Mouse (Mus musculus) hindbrain, embryonic 15.5 days (tissue): ENCODE data around the gene Hipk1. TPM values are rescaled to one million over a fixed set of nuclear protein-coding genes. Genes with fewer than 3 reads are reported as not detected.

Experiments used
- ATAC-seq: fragments of 200-750 bp; cut with Nextera tagmentation; 2 replicates; pipeline ENCODE4 v1.8.0; 2017; ENCODE audit warnings: low read depth, moderate number of reproducible peaks, moderate TSS enrichment; ENCODE audit not compliant: low FRiP score
- H3K27ac ChIP-seq: fragments of 300-500 bp; sonication (generic); replicated peaks from 2 replicates; pipeline ENCODE4 v1.5.1; 2015; ENCODE audit warnings: mild to moderate bottlenecking, inconsistent platforms
- H3K27me3 ChIP-seq: fragments of 300-500 bp; sonication (generic); 2 replicates; pipeline ENCODE4 v1.6.1; 2015; ENCODE audit warnings: control low read depth, inconsistent platforms
- H3K36me3 ChIP-seq: fragments of 300-500 bp; sonication (generic); 2 replicates; pipeline ENCODE4 v1.6.1; 2015; ENCODE audit warnings: control low read depth, inconsistent platforms
- H3K4me1 ChIP-seq: fragments of 300-500 bp; sonication (generic); replicated peaks from 2 replicates; pipeline ENCODE4 v1.6.1; 2015; ENCODE audit warnings: control low read depth, inconsistent platforms
- H3K4me2 ChIP-seq: fragments of 300-500 bp; sonication (generic); 2 replicates; pipeline ENCODE4 v1.6.1; 2015; ENCODE audit warnings: moderate library complexity, mild to moderate bottlenecking, inconsistent platforms
- H3K4me3 ChIP-seq: fragments of 300-500 bp; sonication (generic); 2 replicates; pipeline ENCODE4 v1.5.1; 2015; ENCODE audit warnings: mild to moderate bottlenecking, inconsistent platforms
- H3K9ac ChIP-seq: fragments of 300-500 bp; sonication (generic); 2 replicates; pipeline ENCODE4 v1.6.1; 2015; ENCODE audit warnings: inconsistent platforms
- H3K9me3 ChIP-seq: fragments of 300-500 bp; sonication (generic); 2 replicates; pipeline ENCODE4 v1.6.1; 2016; ENCODE audit warnings: control low read depth, inconsistent platforms
- WGBS: fragments of 180-500 bp; shearing (Covaris S2); methylation state at CpG from one replicate; pipeline ENCODE4 v1.1.7; 2015; 5-methylcytosine and 5-hydroxymethylcytosine counted together
- polyA plus RNA-seq: library from polyadenylated mRNA; unstranded; fragments of >200 nt; fragmentation: Nextera tagmentation; extraction: Ambion mirVana; gene quantifications from 2 replicates; pipeline ENCODE4 v1.2.1, GENCODE M21; 2015

Hipk1 gene
- polyA plus RNA-seq, 1 experiment from 2014 or later = 11.5 TPM

DNA sequence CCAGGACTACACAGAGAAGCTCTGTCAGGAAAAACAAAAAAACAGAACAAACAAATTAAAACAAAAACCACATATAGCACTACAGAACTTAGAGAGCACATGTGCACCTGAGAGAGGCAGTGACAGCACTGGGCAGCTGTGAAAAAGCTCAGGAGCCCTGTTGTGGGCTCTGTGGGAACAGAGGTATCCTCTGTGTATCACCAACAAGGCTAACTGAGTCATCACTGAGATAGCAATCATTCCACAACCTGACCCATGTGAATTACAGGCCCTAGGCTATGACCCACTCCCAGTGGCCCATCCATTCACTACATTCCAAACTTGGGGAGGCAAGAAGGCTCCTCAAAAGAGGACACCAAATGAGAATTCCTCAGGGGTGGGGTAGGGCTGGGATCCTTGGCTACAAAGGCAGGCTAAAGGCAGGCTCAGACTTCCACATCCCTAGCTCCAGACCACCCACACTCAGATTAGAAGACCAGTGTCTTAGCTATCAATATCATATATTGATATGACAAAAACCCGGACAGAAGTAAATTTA lies 94.9 kb downstream of the Hipk1 start:
- Histone ChIP-seq H3K4me1 (no peaks in the 10 kb centered on the region), H3K27ac (no peak overlapping the region), H3K27me3 (no peaks in the 10 kb centered on the region), H3K36me3 (no peaks in the 10 kb centered on the region), H3K4me3 (no peak overlapping the region), H3K9ac (no peak overlapping the region), H3K9me3 (no peaks in the 10 kb centered on the region), H3K4me2 (no peak overlapping the region)
- WGBS = 95% methylated on average over 1 of the region's 1 CpGs
- ATAC-seq = no peak

DNA sequence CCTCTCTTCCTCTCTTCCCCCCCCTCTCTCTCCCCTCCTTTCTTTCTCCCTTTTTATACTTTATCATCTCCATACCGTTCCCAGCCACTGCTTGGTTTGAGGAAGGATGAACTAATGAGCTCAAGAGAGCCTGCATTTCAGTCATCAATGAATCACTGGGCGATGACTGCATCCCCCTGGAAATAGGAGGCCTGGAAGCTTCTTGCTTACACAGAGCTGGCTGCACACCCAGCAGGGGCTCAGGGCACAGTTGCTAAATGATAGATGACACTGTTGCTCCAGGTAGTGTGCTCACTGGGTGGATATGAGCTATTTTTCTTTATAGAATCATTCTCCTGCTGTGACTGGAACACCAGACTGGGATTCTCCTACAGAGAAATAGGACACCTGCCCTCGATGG lies 95.8 kb downstream of the Hipk1 start:
- Histone ChIP-seq H3K4me2 (no peak overlapping the region), H3K4me3 (no peak overlapping the region), H3K9ac (no peak overlapping the region), H3K27me3 (no peaks in the 10 kb centered on the region), H3K9me3 (no peaks in the 10 kb centered on the region), H3K4me1 (no peaks in the 10 kb centered on the region), H3K27ac (no peak overlapping the region), H3K36me3 (no peaks in the 10 kb centered on the region)
- ATAC-seq = no peak
- 47% methylated on average over 3 of the region's 3 CpGs for WGBS

DNA sequence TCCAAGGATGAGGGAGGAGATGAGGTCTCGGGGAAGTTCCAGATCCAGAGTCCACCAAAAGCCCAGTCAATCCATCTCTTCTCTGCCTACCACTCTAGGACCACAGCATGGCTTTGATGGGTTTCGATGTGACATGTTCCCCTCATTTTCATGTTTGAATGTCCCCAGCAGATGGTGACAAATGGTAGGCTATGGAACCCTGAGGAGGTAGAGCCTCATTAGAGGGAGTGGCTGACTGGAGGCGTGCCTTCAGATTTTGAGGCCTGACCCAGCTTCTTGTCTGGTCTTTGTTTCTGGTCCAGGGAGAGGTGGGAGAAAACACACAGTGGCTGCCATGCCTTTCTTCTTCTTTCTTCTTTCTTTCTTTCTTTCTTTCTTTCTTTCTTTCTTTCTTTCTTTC lies 100.9 kb downstream of the Hipk1 start:
- H3K4me2 ChIP-seq = no peak overlapping the region
- H3K27ac ChIP-seq = no peak overlapping the region
- H3K27me3 ChIP-seq = no peaks in the 10 kb centered on the region
- no peak overlapping the region for H3K9ac ChIP-seq
- ATAC-seq = no peak
- no peaks in the 10 kb centered on the region for H3K36me3 ChIP-seq
- no peaks in the 10 kb centered on the region for H3K4me1 ChIP-seq
- WGBS = 83% methylated on average over 3 of the region's 3 CpGs
- H3K9me3 ChIP-seq = no peaks in the 10 kb centered on the region
- H3K4me3 ChIP-seq = no peak overlapping the region

Other genes starting within 250 kb of the Hipk1 start
- 11.7 and 13.7 TPM in 2 replicates for gene Syt6, start 216.3 kb downstream of the Hipk1 start, polyA plus RNA-seq
- not detected in 2 replicates for gene Atg4a-ps, start 145.5 kb downstream of the Hipk1 start, polyA plus RNA-seq
- 8.7 and 9.7 TPM in 2 replicates for gene Olfml3, start 53.6 kb downstream of the Hipk1 start, polyA plus RNA-seq
- not detected in 2 replicates for gene Gm10964, start 52.2 kb downstream of the Hipk1 start, polyA plus RNA-seq
- gene Dclre1b, start 17.9 kb upstream of the Hipk1 start, polyA plus RNA-seq = 20.8 and 23.8 TPM in 2 replicates
- 20.5 and 21.8 TPM in 2 replicates for gene Ap4b1, start 18.0 kb upstream of the Hipk1 start, polyA plus RNA-seq
- 0.41 and 0.52 TPM in 2 replicates for gene Gm43064, start 18.0 kb upstream of the Hipk1 start, polyA plus RNA-seq
- gene Bcl2l15, start 41.0 kb upstream of the Hipk1 start, polyA plus RNA-seq = 0.36 and 0.55 TPM in 2 replicates
- gene Ptpn22, start 68.2 kb upstream of the Hipk1 start, polyA plus RNA-seq = 0.39 and 0.78 TPM in 2 replicates
- 19.5 and 20.2 TPM in 2 replicates for gene Rsbn1, start 122.6 kb upstream of the Hipk1 start, polyA plus RNA-seq
- gene Phtf1, start 176.5 kb upstream of the Hipk1 start, polyA plus RNA-seq = 25.8 and 28.7 TPM in 2 replicates